Mouse (Mus musculus): Measurements from ENCODE around the gene Acot10. TPM values are rescaled to one million over a fixed set of nuclear protein-coding genes. Genes with fewer than 3 reads are reported as not detected.

Gene Acot10
- total and polyA plus RNA-seq, 2 experiments from 2014 or later = 0.16 TPM; not detected in 1

DNA sequence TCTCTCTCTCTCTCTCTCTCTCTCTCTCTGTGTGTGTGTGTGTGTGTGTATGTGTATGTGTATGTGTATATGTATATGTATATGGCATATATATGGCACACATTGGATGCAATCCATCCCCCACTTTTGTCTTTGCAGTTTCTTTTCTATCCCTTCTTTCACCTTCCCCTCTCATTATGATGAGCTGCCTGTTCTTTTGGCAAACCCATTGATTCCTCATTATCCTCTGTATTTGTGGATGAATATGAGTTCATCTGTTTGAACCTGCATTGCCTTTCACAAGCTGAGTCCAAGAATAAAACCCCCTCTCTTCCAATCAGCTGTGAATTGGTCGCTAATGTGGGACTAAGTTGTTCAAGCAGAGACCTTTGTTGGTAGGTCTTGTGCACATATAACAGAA, 1.4 kb upstream of the Acot10 start:
- H3K4me2 ChIP-seq (ENCODE audit: low read depth, low read length, poor library complexity, severe bottlenecking) = no peak overlapping the region
- 74% methylated on average over 1 of the region's 1 CpGs for WGBS
- no peak overlapping the region for H3K4me3 ChIP-seq (ENCODE audit: low read depth, low read length)
- H3K27me3 ChIP-seq (ENCODE audit: insufficient read depth, low read length) = no peaks in the 10 kb centered on the region
- no peaks in the 10 kb centered on the region for H3K4me1 ChIP-seq (ENCODE audit: insufficient read depth, low read length)
- ATAC-seq (ENCODE audit: low FRiP score) (no peak), DNase-seq (ENCODE audit: low spot score) (no peak)
- no peak for TF ChIP-seq CTCF (IDR thresholded peaks at IDR 0.05)
- H3K9ac ChIP-seq (replicated peaks; ENCODE audit: low read length, poor library complexity, severe bottlenecking) = no peak overlapping the region
- H3K36me3 ChIP-seq (ENCODE audit: insufficient read depth, low read length) = no peaks in the 10 kb centered on the region
- H3K9me3 ChIP-seq (ENCODE audit: low read length) = no peaks in the 10 kb centered on the region
- no peak overlapping the region for H3K27ac ChIP-seq (ENCODE audit: low read depth, low read length)

DNA sequence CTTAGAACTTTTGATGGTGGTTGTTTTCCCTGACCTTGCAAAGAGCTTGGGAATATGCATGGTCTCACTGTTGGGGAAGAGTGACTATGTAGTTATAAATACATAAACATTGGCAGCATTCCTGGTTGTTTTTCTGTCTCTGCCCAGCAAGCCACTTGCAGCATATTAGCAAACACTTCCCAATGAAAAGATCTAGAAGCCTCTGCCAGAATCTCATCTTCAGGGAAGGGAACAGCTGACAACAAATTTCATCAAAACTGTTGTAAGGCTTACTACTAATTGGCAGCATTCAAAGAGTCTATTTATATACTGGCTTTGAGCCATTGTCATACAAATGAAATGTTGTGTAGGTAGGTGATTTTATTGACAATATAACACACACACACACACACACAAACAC, 800 bp upstream of the Acot10 start:
- Histone ChIP-seq H3K4me2 (ENCODE audit: low read depth, low read length, poor library complexity, severe bottlenecking) (no peak overlapping the region), H3K9ac (replicated peaks; ENCODE audit: low read length, poor library complexity, severe bottlenecking) (no peak overlapping the region), H3K36me3 (ENCODE audit: insufficient read depth, low read length) (no peaks in the 10 kb centered on the region), H3K27me3 (ENCODE audit: insufficient read depth, low read length) (no peaks in the 10 kb centered on the region), H3K4me1 (ENCODE audit: insufficient read depth, low read length) (no peaks in the 10 kb centered on the region), H3K27ac (ENCODE audit: low read depth, low read length) (no peak overlapping the region), H3K4me3 (ENCODE audit: low read depth, low read length) (no peak overlapping the region), H3K9me3 (ENCODE audit: low read length) (no peaks in the 10 kb centered on the region)
- DNase-seq (ENCODE audit: low spot score) (peak; percentile 25), ATAC-seq (ENCODE audit: low FRiP score) (no peak)
- no peak for TF ChIP-seq CTCF (IDR thresholded peaks at IDR 0.05)

DNA sequence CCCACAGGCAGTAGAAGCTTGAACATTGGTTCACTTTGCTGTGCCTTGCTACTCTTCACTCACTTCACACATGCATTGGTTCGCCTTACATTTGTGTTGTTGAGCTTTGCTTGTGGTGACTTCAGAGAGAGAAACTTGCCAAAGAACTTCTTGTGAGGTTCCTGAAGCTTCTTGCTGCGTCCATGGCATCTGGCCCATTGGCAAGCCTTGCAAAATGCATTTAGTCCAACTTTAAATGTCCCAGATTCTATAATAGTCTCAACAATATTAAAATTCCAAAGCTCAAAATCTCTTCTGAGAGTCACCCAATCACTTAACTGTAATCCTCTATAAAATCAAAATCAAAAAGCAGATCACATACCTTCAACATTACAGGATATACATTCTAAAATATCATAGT, 6.3 kb downstream of the Acot10 start:
- Histone ChIP-seq H3K9me3 (ENCODE audit: low read length) (no peaks in the 10 kb centered on the region), H3K27me3 (ENCODE audit: insufficient read depth, low read length) (no peaks in the 10 kb centered on the region), H3K4me1 (ENCODE audit: insufficient read depth, low read length) (no peaks in the 10 kb centered on the region), H3K9ac (replicated peaks; ENCODE audit: low read length, poor library complexity, severe bottlenecking) (no peak overlapping the region), H3K36me3 (ENCODE audit: insufficient read depth, low read length) (no peaks in the 10 kb centered on the region), H3K4me2 (ENCODE audit: low read depth, low read length, poor library complexity, severe bottlenecking) (no peak overlapping the region), H3K4me3 (ENCODE audit: low read depth, low read length) (no peak overlapping the region), H3K27ac (ENCODE audit: low read depth, low read length) (no peak overlapping the region)
- no peak for ATAC-seq (ENCODE audit: low FRiP score)
- DNase-seq (ENCODE audit: low spot score) = no peak
- 61% methylated on average over 2 of the region's 2 CpGs for WGBS
- TF ChIP-seq CTCF (IDR thresholded peaks at IDR 0.05) = no peak

GRCm38 (mm10) chr15:20642905-20643414, 23.6 kb downstream of the Acot10 start:
- no peak overlapping the region for H3K4me2 ChIP-seq (ENCODE audit: low read depth, low read length, poor library complexity, severe bottlenecking)
- H3K27ac ChIP-seq (ENCODE audit: low read depth, low read length) = no peak overlapping the region
- no peak overlapping the region for H3K9ac ChIP-seq (replicated peaks; ENCODE audit: low read length, poor library complexity, severe bottlenecking)
- 87% methylated on average over 3 of the region's 3 CpGs for WGBS
- no peak for TF ChIP-seq CTCF (IDR thresholded peaks at IDR 0.05)
- H3K27me3 ChIP-seq (ENCODE audit: insufficient read depth, low read length) = no peaks in the 10 kb centered on the region
- no peaks in the 10 kb centered on the region for H3K9me3 ChIP-seq (ENCODE audit: low read length)
- ATAC-seq (ENCODE audit: low FRiP score) (no peak), DNase-seq (ENCODE audit: low spot score) (no peak)
- H3K4me3 ChIP-seq (ENCODE audit: low read depth, low read length) = no peak overlapping the region
- H3K36me3 ChIP-seq (ENCODE audit: insufficient read depth, low read length) = no peaks in the 10 kb centered on the region
- H3K4me1 ChIP-seq (ENCODE audit: insufficient read depth, low read length) = no peaks in the 10 kb centered on the region

DNA sequence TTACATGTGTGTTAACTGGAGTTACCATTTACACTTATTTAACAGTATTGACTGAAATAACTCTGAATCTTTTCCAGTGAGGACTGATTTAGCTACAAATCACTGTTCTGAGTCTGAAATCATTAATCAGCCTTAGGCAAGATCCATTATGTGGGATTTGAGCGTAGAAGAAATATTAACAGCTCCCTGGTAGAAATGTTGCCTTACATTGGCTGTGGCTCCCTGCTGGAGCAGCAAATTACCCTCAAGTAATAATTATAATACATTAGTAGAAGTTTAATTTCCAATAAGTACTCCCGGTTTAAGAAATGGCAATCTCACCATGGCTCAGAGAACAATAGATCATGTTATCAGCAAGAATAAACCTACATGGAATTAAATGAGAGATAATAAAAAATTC, 27.4 kb downstream of the Acot10 start:
- Histone ChIP-seq H3K4me3 (ENCODE audit: low read depth, low read length) (no peak overlapping the region), H3K4me2 (ENCODE audit: low read depth, low read length, poor library complexity, severe bottlenecking) (no peak overlapping the region), H3K27me3 (ENCODE audit: insufficient read depth, low read length) (no peaks in the 10 kb centered on the region), H3K36me3 (ENCODE audit: insufficient read depth, low read length) (no peaks in the 10 kb centered on the region), H3K4me1 (ENCODE audit: insufficient read depth, low read length) (no peaks in the 10 kb centered on the region), H3K9me3 (ENCODE audit: low read length) (no peaks in the 10 kb centered on the region), H3K9ac (replicated peaks; ENCODE audit: low read length, poor library complexity, severe bottlenecking) (no peak overlapping the region), H3K27ac (ENCODE audit: low read depth, low read length) (no peak overlapping the region)
- ATAC-seq (ENCODE audit: low FRiP score) = no peak
- WGBS = 39% methylated on average over 2 of the region's 2 CpGs
- no peak for TF ChIP-seq CTCF (IDR thresholded peaks at IDR 0.05)
- peak; percentile 38 for DNase-seq (ENCODE audit: low spot score)

- no peak for TF ChIP-seq CTCF (IDR thresholded peaks at IDR 0.05)
- no peak overlapping the region for H3K4me3 ChIP-seq (ENCODE audit: low read depth, low read length)
- no peaks in the 10 kb centered on the region for H3K4me1 ChIP-seq (ENCODE audit: insufficient read depth, low read length)
- H3K27me3 ChIP-seq (ENCODE audit: insufficient read depth, low read length) = no peaks in the 10 kb centered on the region
- H3K9me3 ChIP-seq (ENCODE audit: low read length) = no peaks in the 10 kb centered on the region
- no peak overlapping the region for H3K27ac ChIP-seq (ENCODE audit: low read depth, low read length)
- H3K36me3 ChIP-seq (ENCODE audit: insufficient read depth, low read length) = no peaks in the 10 kb centered on the region
- DNase-seq (ENCODE audit: low spot score) (no peak), ATAC-seq (ENCODE audit: low FRiP score) (no peak)
- 68% methylated on average over 2 of the region's 2 CpGs for WGBS
- no peak overlapping the region for H3K4me2 ChIP-seq (ENCODE audit: low read depth, low read length, poor library complexity, severe bottlenecking)
- H3K9ac ChIP-seq (replicated peaks; ENCODE audit: low read length, poor library complexity, severe bottlenecking) = no peak overlapping the region
Measured at GRCm38 (mm10) chr15:20634593-20634992, 32.0 kb downstream of the Acot10 start.

Other genes with a start within 250 kb of the Acot10 start
- gene Cdh12, start 217.5 kb downstream of the Acot10 start, total RNA-seq (2014; rRNA removed) = 14.5 and 18.8 TPM in 2 replicates
- gene Cdh12, start 217.5 kb downstream of the Acot10 start, polyA plus RNA-seq (2015; fragmentation: Nextera tagmentation; extraction: Ambion mirVana) = 10.9 and 14.3 TPM in 2 replicates

Data from midbrain, postnatal 0 days (tissue).